Mouse (Mus musculus): ENCODE data around the gene Lyzl6. TPM values are rescaled to one million over a fixed set of nuclear protein-coding genes. Genes with fewer than 3 reads are reported as not detected.

Gene Lyzl6
- polyA plus RNA-seq, 1 experiment from 2014 or later, result not detected

GRCm38 (mm10) chr11:103636261-103636660, 2.4 kb downstream of the Lyzl6 start:
- 74% methylated on average over 6 of the region's 6 CpGs for WGBS
- Histone ChIP-seq H3K4me3 (ENCODE audit: low read depth, low read length) (no peak overlapping the region), H3K27ac (ENCODE audit: low read depth, low read length) (no peak overlapping the region), H3K27me3 (replicated peaks; ENCODE audit: control insufficient read depth, insufficient read depth, low read length) (peaks cover 12% of the 10 kb centered on the region; the same call in 1 of the 2 replicates), H3K9ac (ENCODE audit: low read depth, low read length) (no peak overlapping the region), H3K9me3 (ENCODE audit: control insufficient read depth) (no peaks in the 10 kb centered on the region), H3K4me2 (replicated peaks; ENCODE audit: low read depth) (no peak overlapping the region), H3K4me1 (replicated peaks; ENCODE audit: control insufficient read depth, insufficient read depth, low read length) (no peaks in the 10 kb centered on the region), H3K36me3 (ENCODE audit: control insufficient read depth, insufficient read depth) (no peaks in the 10 kb centered on the region)
- no peak for ATAC-seq
- no peak for TF ChIP-seq CTCF (IDR thresholded peaks at IDR 0.05; ENCODE audit: low read depth)

- ATAC-seq, result no peak
- no peak overlapping the region for H3K27ac ChIP-seq (ENCODE audit: low read depth, low read length)
- H3K9ac ChIP-seq (ENCODE audit: low read depth, low read length), result no peak overlapping the region
- H3K9me3 ChIP-seq (ENCODE audit: control insufficient read depth), result no peaks in the 10 kb centered on the region
- no peak overlapping the region for H3K4me3 ChIP-seq (ENCODE audit: low read depth, low read length)
- TF ChIP-seq CTCF (IDR thresholded peaks at IDR 0.05; ENCODE audit: low read depth), result no peak
- H3K27me3 ChIP-seq (replicated peaks; ENCODE audit: control insufficient read depth, insufficient read depth, low read length), result peaks cover 9% of the 10 kb centered on the region; the same call in 1 of the 2 replicates
- no peak overlapping the region for H3K4me2 ChIP-seq (replicated peaks; ENCODE audit: low read depth)
- WGBS, result 70% methylated on average over 3 of the region's 3 CpGs
- no peaks in the 10 kb centered on the region for H3K4me1 ChIP-seq (replicated peaks; ENCODE audit: control insufficient read depth, insufficient read depth, low read length)
- H3K36me3 ChIP-seq (ENCODE audit: control insufficient read depth, insufficient read depth), result no peaks in the 10 kb centered on the region
Measured at GRCm38 (mm10) chr11:103635481-103635880, 3.2 kb downstream of the Lyzl6 start.

- no peak overlapping the region for H3K9ac ChIP-seq (ENCODE audit: low read depth, low read length)
- H3K27me3 ChIP-seq (replicated peaks; ENCODE audit: control insufficient read depth, insufficient read depth, low read length), result peaks cover 4% of the 10 kb centered on the region; the same call in 1 of the 2 replicates
- no peaks in the 10 kb centered on the region for H3K4me1 ChIP-seq (replicated peaks; ENCODE audit: control insufficient read depth, insufficient read depth, low read length)
- no peak overlapping the region for H3K4me2 ChIP-seq (replicated peaks; ENCODE audit: low read depth)
- ATAC-seq, result no peak
- no peaks in the 10 kb centered on the region for H3K9me3 ChIP-seq (ENCODE audit: control insufficient read depth)
- no peak for TF ChIP-seq CTCF (IDR thresholded peaks at IDR 0.05; ENCODE audit: low read depth)
- H3K4me3 ChIP-seq (ENCODE audit: low read depth, low read length), result no peak overlapping the region
- no peak overlapping the region for H3K27ac ChIP-seq (ENCODE audit: low read depth, low read length)
- WGBS, result 81% methylated on average over 7 of the region's 7 CpGs
- no peaks in the 10 kb centered on the region for H3K36me3 ChIP-seq (ENCODE audit: control insufficient read depth, insufficient read depth)
Measured at GRCm38 (mm10) chr11:103634806-103635205, 3.9 kb downstream of the Lyzl6 start.

GRCm38 (mm10) chr11:103627453-103627852, 11.2 kb downstream of the Lyzl6 start:
- WGBS, result 77% methylated on average over 23 of the region's 23 CpGs
- no peak for TF ChIP-seq CTCF (IDR thresholded peaks at IDR 0.05; ENCODE audit: low read depth)

GRCm38 (mm10) chr11:103621040-103621439, 17.6 kb downstream of the Lyzl6 start, which contains the start of gene Gm884:
Gene Gm884, minus strand, starts transcription at chr11:103621140.
- no peak for ATAC-seq
- H3K36me3 ChIP-seq (ENCODE audit: control insufficient read depth, insufficient read depth), result no peaks in the 10 kb centered on the region
- H3K4me1 ChIP-seq (replicated peaks; ENCODE audit: control insufficient read depth, insufficient read depth, low read length), result peaks cover 5% of the 10 kb centered on the region; the same call in 1 of the 2 replicates
- no peaks in the 10 kb centered on the region for H3K27me3 ChIP-seq (replicated peaks; ENCODE audit: control insufficient read depth, insufficient read depth, low read length)
- 69% methylated on average over 9 of the region's 9 CpGs for WGBS
- no peak within 1 kb of the TSS for H3K4me2 ChIP-seq (replicated peaks; ENCODE audit: low read depth)
- no peak for TF ChIP-seq CTCF (IDR thresholded peaks at IDR 0.05; ENCODE audit: low read depth)
- H3K9ac ChIP-seq (ENCODE audit: low read depth, low read length), result no peak within 1 kb of the TSS
- no peaks in the 10 kb centered on the region for H3K9me3 ChIP-seq (ENCODE audit: control insufficient read depth)
- H3K4me3 ChIP-seq (ENCODE audit: low read depth, low read length), result no peak within 1 kb of the TSS
- H3K27ac ChIP-seq (ENCODE audit: low read depth, low read length), result no peak within 1 kb of the TSS

More at GRCm38 (mm10) chr11:103627453-103627852, 11.2 kb downstream of the Lyzl6 start:
- Histone ChIP-seq H3K9me3 (ENCODE audit: control insufficient read depth) (no peaks in the 10 kb centered on the region), H3K4me2 (replicated peaks; ENCODE audit: low read depth) (no peak overlapping the region), H3K9ac (ENCODE audit: low read depth, low read length) (no peak overlapping the region), H3K4me3 (ENCODE audit: low read depth, low read length) (no peak overlapping the region), H3K4me1 (replicated peaks; ENCODE audit: control insufficient read depth, insufficient read depth, low read length) (no peaks in the 10 kb centered on the region), H3K27me3 (replicated peaks; ENCODE audit: control insufficient read depth, insufficient read depth, low read length) (no peaks in the 10 kb centered on the region), H3K36me3 (ENCODE audit: control insufficient read depth, insufficient read depth) (no peaks in the 10 kb centered on the region), H3K27ac (ENCODE audit: low read depth, low read length) (no peak overlapping the region)
- ATAC-seq, result no peak

GRCm38 (mm10) chr11:103610772-103611171, 27.9 kb downstream of the Lyzl6 start:
- Histone ChIP-seq H3K27me3 (replicated peaks; ENCODE audit: control insufficient read depth, insufficient read depth, low read length) (no peaks in the 10 kb centered on the region), H3K27ac (ENCODE audit: low read depth, low read length) (no peak overlapping the region), H3K36me3 (ENCODE audit: control insufficient read depth, insufficient read depth) (no peaks in the 10 kb centered on the region), H3K4me1 (replicated peaks; ENCODE audit: control insufficient read depth, insufficient read depth, low read length) (no peaks in the 10 kb centered on the region), H3K4me3 (ENCODE audit: low read depth, low read length) (no peak overlapping the region), H3K9ac (ENCODE audit: low read depth, low read length) (no peak overlapping the region), H3K4me2 (replicated peaks; ENCODE audit: low read depth) (no peak overlapping the region), H3K9me3 (ENCODE audit: control insufficient read depth) (no peaks in the 10 kb centered on the region)
- ATAC-seq, result no peak
- 86% methylated on average over 2 of the region's 2 CpGs for WGBS
- no peak for TF ChIP-seq CTCF (IDR thresholded peaks at IDR 0.05; ENCODE audit: low read depth)

- no peak for TF ChIP-seq CTCF (IDR thresholded peaks at IDR 0.05; ENCODE audit: low read depth)
- no peak for ATAC-seq
- Histone ChIP-seq H3K27ac (ENCODE audit: low read depth, low read length) (no peak overlapping the region), H3K4me1 (replicated peaks; ENCODE audit: control insufficient read depth, insufficient read depth, low read length) (no peaks in the 10 kb centered on the region), H3K36me3 (ENCODE audit: control insufficient read depth, insufficient read depth) (no peaks in the 10 kb centered on the region), H3K9me3 (ENCODE audit: control insufficient read depth) (no peaks in the 10 kb centered on the region), H3K4me2 (replicated peaks; ENCODE audit: low read depth) (no peak overlapping the region), H3K4me3 (ENCODE audit: low read depth, low read length) (no peak overlapping the region), H3K9ac (ENCODE audit: low read depth, low read length) (no peak overlapping the region), H3K27me3 (replicated peaks; ENCODE audit: control insufficient read depth, insufficient read depth, low read length) (no peaks in the 10 kb centered on the region)
- WGBS, result 65% methylated on average over 5 of the region's 5 CpGs
Measured at GRCm38 (mm10) chr11:103606611-103607010, 32.1 kb downstream of the Lyzl6 start.

Other genes starting within 250 kb of the Lyzl6 start
- gene Plekhm1, start 226.2 kb downstream of the Lyzl6 start, polyA plus RNA-seq (2015; fragmentation: Nextera tagmentation; extraction: Ambion mirVana), result 4.7 and 5.2 TPM in 2 replicates
- gene Lrrc37a, start 134.3 kb downstream of the Lyzl6 start, polyA plus RNA-seq (2015; fragmentation: Nextera tagmentation; extraction: Ambion mirVana), result not detected in 2 replicates
- not detected in 2 replicates for gene Gm884, start 17.8 kb downstream of the Lyzl6 start, polyA plus RNA-seq (2015; fragmentation: Nextera tagmentation; extraction: Ambion mirVana)
- 2.3 and 3.7 TPM in 2 replicates for gene Rprml, start 10.7 kb upstream of the Lyzl6 start, polyA plus RNA-seq (2015; fragmentation: Nextera tagmentation; extraction: Ambion mirVana)
- 106 and 113 TPM in 2 replicates for gene Gosr2, start 59.0 kb upstream of the Lyzl6 start, polyA plus RNA-seq (2015; fragmentation: Nextera tagmentation; extraction: Ambion mirVana)
- 0.03 and 0.09 TPM in 2 replicates for gene Wnt9b, start 110.9 kb upstream of the Lyzl6 start, polyA plus RNA-seq (2015; fragmentation: Nextera tagmentation; extraction: Ambion mirVana)
- gene Wnt3, start 135.3 kb upstream of the Lyzl6 start, polyA plus RNA-seq (2015; fragmentation: Nextera tagmentation; extraction: Ambion mirVana), result 0.51 and 0.55 TPM in 2 replicates